Mouse (Mus musculus) MN1 (cell line): Measurements from ENCODE around the gene Trpv2.

Experiments used
- DNase-seq: peaks from one replicate; pipeline ENCODE4 v3.0.0-alpha.2; 2016; ENCODE audit warnings: low spot score

The Trpv2 gene

DNA sequence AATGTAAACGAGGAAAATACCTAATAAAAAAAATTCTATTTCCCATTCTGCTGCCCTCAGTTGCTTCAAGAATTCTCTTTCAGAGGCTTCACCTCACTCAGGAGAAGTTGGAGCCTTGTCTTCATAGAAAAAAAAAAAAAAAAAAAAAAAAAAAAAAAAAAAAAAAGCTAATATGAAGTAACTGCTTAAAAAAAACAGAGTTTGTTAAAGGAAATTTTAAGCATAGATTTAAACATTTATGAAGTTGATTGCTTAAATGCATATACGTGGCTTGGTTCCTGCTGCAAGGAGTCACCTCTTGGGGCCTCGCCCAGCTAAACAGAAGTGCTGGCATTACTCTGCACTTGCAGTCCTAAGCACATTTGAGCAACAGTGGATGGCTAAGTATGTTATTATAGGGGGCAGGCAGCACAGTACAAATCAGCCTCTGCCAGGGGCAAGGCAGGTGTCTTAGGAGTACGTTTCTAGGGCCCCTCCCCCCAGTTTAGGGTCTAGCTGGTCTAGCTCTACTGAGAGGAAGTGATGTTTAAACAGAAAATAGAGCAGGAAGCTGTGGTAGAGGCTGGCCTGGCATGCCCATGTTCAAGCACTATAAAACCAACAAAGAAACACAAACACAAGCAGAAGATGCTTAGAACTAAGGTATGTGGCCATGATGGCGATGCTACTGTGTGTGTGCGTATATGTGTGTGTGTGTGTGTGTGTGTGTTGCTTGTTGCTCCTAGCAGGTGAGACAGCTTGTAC is at the start of gene Trpv2:
Trpv2 (plus strand) TSS at position 528 of the 744 bp plus-strand sequence.
- no peak for DNase-seq

DNA sequence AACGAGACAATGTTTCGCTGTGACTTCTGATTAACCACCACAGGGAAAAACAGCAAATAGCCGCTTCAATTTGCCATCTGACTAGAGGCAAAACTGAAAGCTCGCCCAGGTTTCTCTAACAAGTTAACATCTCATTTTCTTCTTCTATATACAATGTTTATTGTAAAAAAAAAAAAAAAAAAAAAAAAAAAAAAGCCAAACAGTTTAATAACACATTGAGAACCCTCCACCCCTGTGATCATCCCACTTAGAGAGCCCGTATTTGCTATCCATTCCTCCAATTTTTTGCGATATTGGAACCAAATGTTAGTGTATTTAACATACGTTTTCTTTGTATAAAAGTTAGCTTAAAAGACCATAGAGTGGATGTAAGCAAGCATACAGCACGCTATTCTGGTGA is 37.2 kb upstream of the Trpv2 start:
- no peak for DNase-seq

- peak; percentile 17 for DNase-seq
Measured at GRCm38 (mm10) chr11:62537590-62537989, 36.7 kb upstream of the Trpv2 start.

- peak; percentile 57 for DNase-seq
Measured at GRCm38 (mm10) chr11:62538321-62539088, 35.8 kb upstream of the Trpv2 start.

DNA sequence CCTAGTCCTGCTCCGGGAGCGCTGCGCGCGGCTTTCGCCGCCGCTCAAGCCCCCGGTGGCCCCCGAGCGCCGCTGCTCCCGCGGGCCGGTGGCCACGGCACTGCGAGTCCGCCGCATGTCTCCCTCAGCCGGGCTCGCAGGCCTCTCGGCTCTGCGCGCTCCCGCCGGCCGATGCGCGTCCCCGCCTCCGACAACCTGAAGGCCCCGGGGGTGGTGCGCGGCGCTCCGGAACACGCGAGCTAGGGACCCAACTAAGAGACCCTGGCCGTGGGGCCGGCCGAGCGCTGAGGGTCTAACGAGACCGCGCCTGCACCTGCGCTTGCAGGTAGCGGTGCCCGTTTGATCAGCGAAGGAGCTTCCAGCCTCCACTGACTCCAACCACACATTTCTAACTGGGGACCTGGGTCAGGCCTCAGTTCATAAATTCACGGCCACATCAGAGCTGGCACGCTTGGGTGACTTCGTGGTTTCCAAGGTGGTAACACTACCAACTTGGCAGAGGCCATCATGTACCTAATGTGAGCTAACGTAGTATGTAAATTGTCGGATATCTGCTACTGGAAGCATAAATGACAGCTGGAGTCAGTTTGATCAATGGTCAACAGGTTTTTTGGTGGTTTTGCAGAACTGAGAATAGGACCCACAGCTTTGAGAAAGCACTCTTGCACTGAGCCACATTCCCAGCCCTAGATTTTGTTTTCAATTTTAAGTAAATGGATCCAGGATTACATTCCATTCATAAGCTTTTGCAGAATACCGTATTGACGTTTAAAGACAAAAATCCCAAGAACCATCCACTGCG is 35.0 kb upstream of the Trpv2 start, which contains the start of gene Cenpv:
Cenpv (minus strand) TSS at position 173 of the 802 bp plus-strand sequence.
- DNase-seq = peak; percentile 73

GRCm38 (mm10) chr11:62540167-62540566 is 34.1 kb upstream of the Trpv2 start:
- DNase-seq = no peak

DNA sequence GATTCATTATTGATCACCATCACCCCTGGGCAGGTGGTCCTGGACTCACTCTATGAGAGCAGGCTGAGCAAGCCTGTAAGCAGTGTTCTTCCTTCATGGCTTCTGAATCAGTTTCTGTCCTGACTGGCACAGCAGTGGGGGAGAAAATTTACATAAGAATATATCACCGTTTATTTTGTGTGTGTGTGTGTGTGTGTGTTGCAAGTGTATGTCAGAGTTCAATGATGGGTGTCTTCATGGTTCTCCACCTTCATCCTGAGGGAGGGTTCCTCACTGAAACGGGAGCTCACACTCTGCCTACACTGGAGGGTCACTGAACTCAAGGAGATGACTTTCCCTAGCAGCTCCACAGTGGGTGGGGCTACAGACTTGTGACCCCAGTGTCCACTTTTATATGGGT is 33.3 kb upstream of the Trpv2 start:
- DNase-seq = no peak

GRCm38 (mm10) chr11:62541581-62541980 is 32.7 kb upstream of the Trpv2 start:
- DNase-seq = no peak

DNA sequence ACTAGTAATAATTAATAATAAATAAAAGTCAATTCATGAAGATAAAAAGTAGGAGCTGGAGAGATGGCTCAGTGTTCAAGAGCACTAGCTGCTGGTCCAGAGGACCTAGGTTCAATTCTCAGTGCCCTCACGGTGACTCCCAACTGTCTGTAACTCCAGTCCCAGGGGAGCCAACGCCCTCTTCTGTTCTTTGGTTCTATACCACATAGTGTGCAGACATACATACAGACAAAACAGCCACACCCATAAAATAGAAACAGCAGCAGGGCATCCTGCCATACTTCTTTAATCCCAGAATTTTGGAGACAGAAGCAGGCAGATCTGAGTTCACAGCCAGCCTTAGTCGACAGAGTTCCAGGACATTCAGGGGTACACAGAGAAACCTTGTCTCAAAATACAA is 30.3 kb upstream of the Trpv2 start:
- no peak for DNase-seq

DNA sequence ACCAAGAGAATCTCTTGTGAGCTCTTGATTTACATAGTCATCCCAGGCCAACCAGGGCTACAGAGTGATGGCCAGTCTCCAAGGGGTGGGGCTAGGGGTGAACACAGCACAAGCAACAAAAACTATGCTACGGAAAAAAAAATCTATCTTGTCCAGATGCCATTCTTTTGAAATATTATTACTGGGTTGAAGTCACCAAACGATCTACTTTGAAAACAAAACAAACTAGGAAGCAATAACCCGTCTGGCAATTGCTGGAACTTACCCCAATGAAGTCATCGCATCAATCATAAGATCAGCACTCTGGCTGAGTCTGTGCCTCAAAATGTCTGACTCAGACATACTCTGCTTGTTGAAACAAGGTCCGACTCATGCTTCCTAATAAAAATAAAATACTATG is 24.5 kb upstream of the Trpv2 start:
- DNase-seq = peak; percentile 77

GRCm38 (mm10) chr11:62550227-62550685 is 24.0 kb upstream of the Trpv2 start:
- DNase-seq = peak; percentile 64

GRCm38 (mm10) chr11:62550727-62551225 is 23.5 kb upstream of the Trpv2 start, which contains the start of gene Ubb:
Ubb (plus strand) TSS chr11:62551171.
- peak; percentile 99 for DNase-seq

GRCm38 (mm10) chr11:62551226-62552119 is 22.8 kb upstream of the Trpv2 start:
- DNase-seq = peak; percentile 90

- DNase-seq = peak; percentile 55
Measured at GRCm38 (mm10) chr11:62553186-62553585, 21.1 kb upstream of the Trpv2 start.

DNA sequence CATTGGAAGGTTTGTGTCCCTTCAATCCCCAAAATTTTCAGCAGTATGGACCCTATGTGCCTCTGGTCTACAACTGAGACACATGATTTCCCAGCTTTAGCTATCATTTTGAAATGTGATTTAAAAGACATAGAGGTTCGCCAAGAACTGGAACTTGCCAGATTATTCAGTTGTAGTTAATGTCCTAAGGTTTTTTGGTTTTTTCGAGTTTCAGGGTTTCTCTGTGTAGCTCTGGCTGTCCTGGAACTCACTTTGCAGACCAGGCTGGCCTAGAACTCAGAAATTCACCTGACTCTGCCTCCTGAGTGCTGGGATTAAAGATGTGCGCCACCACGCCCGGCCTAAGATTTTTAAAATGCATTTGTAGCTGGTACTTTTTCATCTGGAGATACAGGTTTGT is 20.7 kb upstream of the Trpv2 start:
- peak; percentile 41 for DNase-seq

DNA sequence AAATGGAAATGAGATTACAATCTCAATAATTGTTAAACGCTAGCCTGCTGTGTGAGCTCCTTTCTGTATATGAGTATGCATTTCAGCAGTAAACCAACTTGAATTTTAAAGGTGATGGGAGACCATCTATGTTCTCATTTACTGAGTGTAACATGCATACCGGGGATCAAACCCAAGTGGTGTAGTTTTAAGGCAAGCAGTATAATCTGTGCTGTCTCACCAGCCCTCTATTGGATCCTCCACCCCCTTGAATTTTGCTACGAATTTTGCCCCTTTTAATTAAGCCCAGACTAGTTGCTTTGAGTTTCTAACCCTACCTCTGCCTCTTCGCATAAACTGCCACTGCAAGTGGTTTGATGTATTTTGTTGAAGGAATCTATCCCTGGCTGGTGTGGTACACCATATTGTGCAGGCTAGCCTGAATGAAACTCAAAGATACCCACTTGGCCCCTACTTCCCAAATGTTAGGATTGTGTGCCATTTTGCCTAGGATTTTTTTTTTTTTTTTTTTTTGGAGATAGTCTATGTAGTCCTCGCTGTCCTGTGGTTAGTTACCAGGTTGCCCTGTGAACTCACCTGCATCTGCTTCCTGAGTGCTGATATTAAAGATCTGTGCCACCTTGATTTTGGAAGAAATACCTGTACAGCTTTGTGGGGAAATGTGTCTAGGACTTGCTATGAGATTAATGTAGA is 20.0 kb upstream of the Trpv2 start:
- peak; percentile 59 for DNase-seq

GRCm38 (mm10) chr11:62554934-62555517 is 19.3 kb upstream of the Trpv2 start:
- DNase-seq = peak; percentile 37

- peak; percentile 21 for DNase-seq
Measured at GRCm38 (mm10) chr11:62555896-62556412, 18.3 kb upstream of the Trpv2 start.

DNA sequence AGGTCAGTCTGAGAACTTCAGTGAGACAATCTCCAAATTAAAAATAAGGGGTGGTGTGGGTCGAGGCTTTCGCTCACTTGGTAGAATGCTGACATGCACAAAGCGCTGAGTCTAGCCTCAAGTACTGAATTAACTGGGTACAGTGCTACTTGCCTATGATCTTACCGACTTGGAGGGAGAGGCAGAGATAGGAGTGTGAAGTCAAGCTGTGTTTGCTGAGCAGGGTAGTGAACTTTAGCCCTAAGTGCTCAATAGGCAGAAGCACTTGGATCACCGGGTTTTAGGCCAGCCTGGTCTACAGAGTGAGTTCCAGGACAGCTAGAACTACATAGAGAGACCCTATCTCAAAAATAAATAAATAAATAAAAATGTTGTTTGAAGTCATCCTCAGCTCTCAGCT is 17.1 kb upstream of the Trpv2 start:
- peak; percentile 13 for DNase-seq

DNA sequence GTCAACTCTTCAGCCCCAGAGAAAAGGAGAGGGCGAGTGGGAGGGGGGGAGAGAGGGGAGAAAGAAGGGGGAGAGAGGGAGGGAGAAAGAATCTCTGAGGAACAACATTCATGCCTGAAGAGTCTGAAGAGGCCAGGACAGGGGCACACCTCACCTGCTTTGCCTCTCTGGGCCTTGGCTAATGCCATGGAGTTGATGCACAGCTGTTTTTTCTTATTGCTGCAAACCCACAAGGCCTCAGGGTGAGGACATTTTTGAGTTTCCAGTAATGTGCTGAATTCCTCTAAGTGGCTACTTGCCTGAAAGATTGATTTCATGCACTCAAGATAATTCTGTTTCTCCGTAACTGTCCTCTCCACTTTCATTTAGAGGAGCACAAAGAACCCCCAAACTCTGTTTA is 16.1 kb upstream of the Trpv2 start:
- DNase-seq = no peak
